Comparison of ENCODE assay signal across 8 mouse cellular contexts in the genomic region with DNA sequence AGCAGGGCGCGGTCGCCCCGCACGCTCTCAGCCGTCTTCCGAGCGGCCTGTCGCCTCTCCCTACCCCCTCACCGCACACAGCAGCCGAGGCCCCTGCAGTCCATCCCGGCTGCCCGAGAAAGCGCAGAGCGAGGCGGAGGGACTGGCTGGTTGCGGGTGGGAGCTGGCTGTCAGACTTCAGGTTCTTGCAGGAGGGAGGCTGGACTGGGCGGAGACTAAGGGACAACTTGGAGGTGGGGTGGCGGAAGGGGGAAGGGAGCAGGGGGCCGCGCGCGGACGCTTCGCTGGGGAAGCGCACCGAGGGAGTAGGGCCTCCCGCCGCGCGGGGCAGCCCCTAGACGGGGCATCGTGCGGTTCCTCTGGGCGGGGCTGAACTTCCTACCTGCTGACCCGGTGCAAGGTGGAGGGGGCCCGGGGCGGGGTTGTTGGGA. TPM values are rescaled to one million over a fixed set of nuclear protein-coding genes. Genes with fewer than 3 reads are reported as not detected.
A peak's percentile ranks its signal among the peaks of the same experiment; 100 is the strongest.
DNase-seq lines count a peak whose midpoint lies in the region; ATAC-seq lines count a peak whose summit lies in the region.

No protein-coding gene starts in this region.

- peak overlapping the region; percentile 99 for H3K27ac ChIP-seq in intestine, embryonic 16.5 days (ENCODE audit: low read length)
- H3K27ac ChIP-seq in liver, embryonic 13.5 days, result peak overlapping the region; percentile 96

- ATAC-seq in intestine, embryonic 16.5 days, result peak; percentile 85
- ATAC-seq in liver, embryonic 13.5 days (ENCODE audit: low read depth), result peak; percentile 76

- peak overlapping the region; percentile 85 for H3K4me3 ChIP-seq in intestine, embryonic 16.5 days (ENCODE audit: low read length)
- peak overlapping the region; percentile 96 for H3K4me3 ChIP-seq in liver, embryonic 13.5 days (replicated peaks)

- H3K4me1 ChIP-seq in intestine, embryonic 16.5 days (ENCODE audit: control insufficient read depth, insufficient read depth, low read length), result peaks cover 7% of the 10 kb centered on the region; the same call in 1 of the 2 replicates
- H3K4me1 ChIP-seq in liver, embryonic 13.5 days (replicated peaks), result peaks cover 52% of the 10 kb centered on the region

- peak overlapping the region; percentile 99 for H3K9ac ChIP-seq in intestine, embryonic 16.5 days (ENCODE audit: low read depth, low read length)
- H3K9ac ChIP-seq in liver, embryonic 13.5 days, result peak overlapping the region; percentile 96

- H3K4me2 ChIP-seq in intestine, embryonic 16.5 days (ENCODE audit: low read depth, low read length), result peak overlapping the region; percentile 62
- peak overlapping the region; percentile 79 for H3K4me2 ChIP-seq in liver, embryonic 13.5 days

- no peaks in the 10 kb centered on the region for H3K27me3 ChIP-seq in intestine, embryonic 16.5 days (replicated peaks; ENCODE audit: control insufficient read depth, insufficient read depth, low read length)
- no peaks in the 10 kb centered on the region for H3K27me3 ChIP-seq in liver, embryonic 13.5 days

- DNase-seq in 416B (ENCODE audit: low read depth), result peak; percentile 80
- DNase-seq in adrenal gland, adult (ENCODE audit: inconsistent age in 2 of 2, low spot score in 1 of 2), result peak; percentile 86 to 94
- peak; percentile 64 for DNase-seq in embryo, embryonic 10.5 days (ENCODE audit: low spot score)
- DNase-seq in gastrocnemius, postnatal 14 days, result peak; percentile 65
- peak; percentile 67 for DNase-seq in liver, embryonic 13.5 days
- DNase-seq in neural tube, embryonic 10.5 days (ENCODE audit: extremely low spot score, low spot score), result peak; percentile 84
- DNase-seq in telencephalon, adult 2 months (ENCODE audit: low read depth, low spot score), result peak; percentile 42

- H3K36me3 ChIP-seq in intestine, embryonic 16.5 days (ENCODE audit: control insufficient read depth, insufficient read depth, low read length), result no peaks in the 10 kb centered on the region
- peaks cover 23% of the 10 kb centered on the region for H3K36me3 ChIP-seq in liver, embryonic 13.5 days

- no peaks in the 10 kb centered on the region for H3K9me3 ChIP-seq in intestine, embryonic 16.5 days (ENCODE audit: control insufficient read depth, low read length)
- H3K9me3 ChIP-seq in liver, embryonic 13.5 days (replicated peaks), result no peaks in the 10 kb centered on the region

- under 1% methylated on average over 36 of the region's 38 CpGs for WGBS in intestine, embryonic 16.5 days
- WGBS in liver, embryonic 13.5 days (ENCODE audit: insufficient replicate concordance), result under 1% methylated on average over 38 of the region's 38 CpGs

- intact Hi-C loops in gastrocnemius, postnatal 14 days (cut with DNase I; ENCODE audit: low total_unique reads), result no loop called here

RNA-seq across cellular contexts. Expression of a gene that starts 0.4 kb away (rescaled TPM):
- total RNA-seq in gastrocnemius, postnatal 14 days (2021), result 10 to 100 TPM; 64.5 to 73.4 TPM
- polyA plus RNA-seq in intestine, embryonic 16.5 days (2015; fragmentation: Nextera tagmentation; extraction: Ambion mirVana), result 72.6 and 81.1 TPM in 2 replicates
- polyA plus RNA-seq in liver, embryonic 13.5 days (2015; fragmentation: Nextera tagmentation; extraction: Ambion mirVana), result 51.5 and 53.3 TPM in 2 replicates

Comparison
In these comparisons a context has a peak if more than half of its experiments do, and no peak if none do; other contexts are left out.
1. Peak in every context shown above with its lines: DNase-seq, ATAC-seq, H3K4me3 ChIP-seq and H3K27ac ChIP-seq.